Mouse (Mus musculus) lung, postnatal 0 days (tissue): ENCODE measurements around the gene Sord.

Experiments
- CTCF ChIP-seq: IDR thresholded peaks from 2 replicates; pipeline ENCODE4 v1.5.1; 2016; ENCODE audit warnings: antibody characterized with exemption, mild to moderate bottlenecking
- EP300 ChIP-seq: IDR thresholded peaks from 2 replicates; pipeline ENCODE4 v1.6.1; 2016; ENCODE audit warnings: antibody characterized with exemption, mild to moderate bottlenecking, control low read depth

- TF ChIP-seq EP300 (no peak), CTCF (no peak)
These were observed 77.0 kb downstream of the Sord start for GRCm38 (mm10) chr2:122311561-122311960.
